Mouse (Mus musculus): ENCODE results near the gene Ifna11. TPM values are rescaled to one million over a fixed set of nuclear protein-coding genes. Genes with fewer than 3 reads are reported as not detected.
"Not testable (repeated sequence)": the region's sequence is repeated elsewhere in the genome, so short reads cannot be mapped to it uniquely, and the experiment has no call there.

Gene Ifna11
- polyA plus RNA-seq, 1 experiment, result not detected

GRCm38 (mm10) chr4:88815928-88816327, 3.8 kb upstream of the Ifna11 start, which contains the start of gene Ifna7:
TSS of gene Ifna7 (plus strand) at chr4:88816228.
- no peak for DNase-seq (ENCODE audit: low read depth)
- TF ChIP-seq POLR2A (IDR thresholded peaks at IDR 0.05; ENCODE audit: borderline replicate concordance, extremely low read depth, insufficient read depth, insufficient read length, poor library complexity, severe bottlenecking) (no peak), CTCF (IDR thresholded peaks at IDR 0.05; ENCODE audit: borderline replicate concordance, extremely low read depth, insufficient read depth, insufficient read length) (no peak)

- peak; percentile 21 for DNase-seq (ENCODE audit: low read depth)
- TF ChIP-seq CTCF (IDR thresholded peaks at IDR 0.05; ENCODE audit: borderline replicate concordance, extremely low read depth, insufficient read depth, insufficient read length) (peak; percentile 47; the same call in 1 of the 2 replicates), POLR2A (IDR thresholded peaks at IDR 0.05; ENCODE audit: borderline replicate concordance, extremely low read depth, insufficient read depth, insufficient read length, poor library complexity, severe bottlenecking) (no peak)
These were observed 3.2 kb downstream of the Ifna11 start for GRCm38 (mm10) chr4:88822995-88823394.

GRCm38 (mm10) chr4:88827116-88827515, 7.4 kb downstream of the Ifna11 start, which contains the start of gene Ifna6:
TSS of gene Ifna6 (plus strand) at chr4:88827416.
- DNase-seq (ENCODE audit: low read depth), result not testable (repeated sequence)

- peak; percentile 38 for DNase-seq (ENCODE audit: low read depth)
- peak; percentile 41; the same call in 1 of the 2 replicates for TF ChIP-seq CTCF (IDR thresholded peaks at IDR 0.05; ENCODE audit: borderline replicate concordance, extremely low read depth, insufficient read depth, insufficient read length)
- TF ChIP-seq POLR2A (IDR thresholded peaks at IDR 0.05; ENCODE audit: borderline replicate concordance, extremely low read depth, insufficient read depth, insufficient read length, poor library complexity, severe bottlenecking), result no peak
These were observed 10.8 kb downstream of the Ifna11 start for GRCm38 (mm10) chr4:88830523-88830922.

- not testable (repeated sequence) for DNase-seq (ENCODE audit: low read depth)
These were observed 15.5 kb downstream of the Ifna11 start, which contains the start of gene Ifna5 for GRCm38 (mm10) chr4:88835225-88835624. TSS of gene Ifna5 (plus strand) at chr4:88835525.

GRCm38 (mm10) chr4:88838828-88839227, 19.1 kb downstream of the Ifna11 start:
- DNase-seq (ENCODE audit: low read depth), result peak; percentile 21
- TF ChIP-seq POLR2A (IDR thresholded peaks at IDR 0.05; ENCODE audit: borderline replicate concordance, extremely low read depth, insufficient read depth, insufficient read length, poor library complexity, severe bottlenecking), result no peak
- peak; percentile 31; the same call in 1 of the 2 replicates for TF ChIP-seq CTCF (IDR thresholded peaks at IDR 0.05; ENCODE audit: borderline replicate concordance, extremely low read depth, insufficient read depth, insufficient read length)

GRCm38 (mm10) chr4:88840058-88840457, 20.3 kb downstream of the Ifna11 start:
- DNase-seq (ENCODE audit: low read depth), result no peak
- no peak for TF ChIP-seq POLR2A (IDR thresholded peaks at IDR 0.05; ENCODE audit: borderline replicate concordance, extremely low read depth, insufficient read depth, insufficient read length, poor library complexity, severe bottlenecking)
- no peak for TF ChIP-seq CTCF (IDR thresholded peaks at IDR 0.05; ENCODE audit: borderline replicate concordance, extremely low read depth, insufficient read depth, insufficient read length)

GRCm38 (mm10) chr4:88841438-88841911, 21.7 kb downstream of the Ifna11 start, which contains the start of gene Ifna4:
TSS of gene Ifna4 (plus strand) at chr4:88841861.
- no peak for DNase-seq (ENCODE audit: low read depth)
- no peak for TF ChIP-seq CTCF (IDR thresholded peaks at IDR 0.05; ENCODE audit: borderline replicate concordance, extremely low read depth, insufficient read depth, insufficient read length)
- TF ChIP-seq POLR2A (IDR thresholded peaks at IDR 0.05; ENCODE audit: borderline replicate concordance, extremely low read depth, insufficient read depth, insufficient read length, poor library complexity, severe bottlenecking), result no peak

GRCm38 (mm10) chr4:88845334-88845733, 25.6 kb downstream of the Ifna11 start:
- DNase-seq (ENCODE audit: low read depth), result no peak
- peak; percentile 6; the same call in 1 of the 2 replicates for TF ChIP-seq CTCF (IDR thresholded peaks at IDR 0.05; ENCODE audit: borderline replicate concordance, extremely low read depth, insufficient read depth, insufficient read length)
- no peak for TF ChIP-seq POLR2A (IDR thresholded peaks at IDR 0.05; ENCODE audit: borderline replicate concordance, extremely low read depth, insufficient read depth, insufficient read length, poor library complexity, severe bottlenecking)

GRCm38 (mm10) chr4:88849698-88850097, 29.9 kb downstream of the Ifna11 start, which contains the start of gene Ifna1:
TSS of gene Ifna1 (plus strand) at chr4:88850087.
- no peak for DNase-seq (ENCODE audit: low read depth)
- TF ChIP-seq POLR2A (IDR thresholded peaks at IDR 0.05; ENCODE audit: borderline replicate concordance, extremely low read depth, insufficient read depth, insufficient read length, poor library complexity, severe bottlenecking) (no peak), CTCF (IDR thresholded peaks at IDR 0.05; ENCODE audit: borderline replicate concordance, extremely low read depth, insufficient read depth, insufficient read length) (no peak)

- TF ChIP-seq POLR2A (IDR thresholded peaks at IDR 0.05; ENCODE audit: borderline replicate concordance, extremely low read depth, insufficient read depth, insufficient read length, poor library complexity, severe bottlenecking) (no peak), CTCF (IDR thresholded peaks at IDR 0.05; ENCODE audit: borderline replicate concordance, extremely low read depth, insufficient read depth, insufficient read length) (no peak)
- peak; percentile 83 for DNase-seq (ENCODE audit: low read depth)
These were observed 31.4 kb downstream of the Ifna11 start for GRCm38 (mm10) chr4:88851026-88851763.

GRCm38 (mm10) chr4:88859214-88859613, 39.5 kb downstream of the Ifna11 start:
- DNase-seq (ENCODE audit: low read depth), result no peak
- no peak for TF ChIP-seq CTCF (IDR thresholded peaks at IDR 0.05; ENCODE audit: borderline replicate concordance, extremely low read depth, insufficient read depth, insufficient read length)
- no peak for TF ChIP-seq POLR2A (IDR thresholded peaks at IDR 0.05; ENCODE audit: borderline replicate concordance, extremely low read depth, insufficient read depth, insufficient read length, poor library complexity, severe bottlenecking)
